Mouse (Mus musculus) cerebellum, adult 8-10 months (tissue): ENCODE measurements around the gene Mns1.

Source experiments
- DNase-seq: peaks from one replicate; pipeline ENCODE4 v3.0.0; 2022

The Mns1 gene

GRCm38 (mm10) chr9:72477306-72477705 is 39.5 kb downstream of the Mns1 start:
- no peak for DNase-seq

GRCm38 (mm10) chr9:72479276-72479675 is 41.5 kb downstream of the Mns1 start:
- DNase-seq, result no peak

GRCm38 (mm10) chr9:72488523-72488922 is 50.7 kb downstream of the Mns1 start:
- DNase-seq, result no peak

- no peak for DNase-seq
These were observed 51.3 kb downstream of the Mns1 start for GRCm38 (mm10) chr9:72489131-72489530.

- peak; percentile 86 for DNase-seq
These were observed 53.9 kb downstream of the Mns1 start for GRCm38 (mm10) chr9:72491559-72492193.

GRCm38 (mm10) chr9:72492194-72492565 is 54.4 kb downstream of the Mns1 start, which contains the start of gene Tex9:
TSS of gene Tex9 (minus strand) at chr9:72492212.
- no peak for DNase-seq

- DNase-seq, result no peak
These were observed 55.7 kb downstream of the Mns1 start for GRCm38 (mm10) chr9:72493465-72493864.

GRCm38 (mm10) chr9:72493984-72494685 is 56.3 kb downstream of the Mns1 start:
- no peak for DNase-seq

GRCm38 (mm10) chr9:72496691-72497090 is 58.9 kb downstream of the Mns1 start:
- DNase-seq, result no peak

GRCm38 (mm10) chr9:72497171-72497570 is 59.4 kb downstream of the Mns1 start:
- no peak for DNase-seq
